Mouse (Mus musculus): ENCODE data around the gene Zc3h4. TPM values are rescaled to one million over a fixed set of nuclear protein-coding genes. Genes with fewer than 3 reads are reported as not detected.

The Zc3h4 gene
- polyA plus RNA-seq (2015; fragmentation: Nextera tagmentation; extraction: Ambion mirVana), result 7.0 and 7.2 TPM in 2 replicates

GRCm38 (mm10) chr7:16400689-16401611 lies at the start of gene Zc3h4:
Zc3h4 (plus strand) TSS chr7:16400910.
- Histone ChIP-seq H3K27me3 (ENCODE audit: control insufficient read depth, insufficient read depth, low read depth, low read length) (no peaks in the 10 kb centered on the region), H3K4me2 (ENCODE audit: low read depth, low read length) (peak within 1 kb of the TSS; percentile 84), H3K9ac (ENCODE audit: low read depth, low read length) (peak within 1 kb of the TSS; percentile 100), H3K27ac (ENCODE audit: low read length) (peak within 1 kb of the TSS; percentile 100), H3K9me3 (replicated peaks; ENCODE audit: control insufficient read depth, low read length) (no peaks in the 10 kb centered on the region), H3K4me1 (ENCODE audit: control insufficient read depth, low read depth, low read length) (peaks cover 35% of the 10 kb centered on the region), H3K4me3 (ENCODE audit: low read depth, low read length) (peak within 1 kb of the TSS; percentile 91), H3K36me3 (ENCODE audit: control insufficient read depth, insufficient read depth) (no peaks in the 10 kb centered on the region)
- peak; percentile 46 for ATAC-seq (ENCODE audit: low read depth)
- WGBS (ENCODE audit: insufficient replicate concordance), result under 1% methylated on average over 65 of the region's 85 CpGs

GRCm38 (mm10) chr7:16355854-16356594 lies 44.7 kb upstream of the Zc3h4 start:
- Histone ChIP-seq H3K4me3 (ENCODE audit: low read depth, low read length) (no peak overlapping the region), H3K4me2 (ENCODE audit: low read depth, low read length) (no peak overlapping the region), H3K27me3 (ENCODE audit: control insufficient read depth, insufficient read depth, low read depth, low read length) (no peaks in the 10 kb centered on the region), H3K36me3 (ENCODE audit: control insufficient read depth, insufficient read depth) (peaks cover 28% of the 10 kb centered on the region), H3K9ac (ENCODE audit: low read depth, low read length) (no peak overlapping the region), H3K4me1 (ENCODE audit: control insufficient read depth, low read depth, low read length) (no peaks in the 10 kb centered on the region), H3K9me3 (replicated peaks; ENCODE audit: control insufficient read depth, low read length) (no peaks in the 10 kb centered on the region), H3K27ac (ENCODE audit: low read length) (no peak overlapping the region)
- WGBS (ENCODE audit: insufficient replicate concordance), result 87% methylated on average over 3 of the region's 3 CpGs
- no peak for ATAC-seq (ENCODE audit: low read depth)

- 86% methylated on average over 3 of the region's 3 CpGs for WGBS (ENCODE audit: insufficient replicate concordance)
- H3K4me3 ChIP-seq (ENCODE audit: low read depth, low read length), result no peak overlapping the region
- H3K4me1 ChIP-seq (ENCODE audit: control insufficient read depth, low read depth, low read length), result peaks cover 2% of the 10 kb centered on the region; the same call in 1 of the 2 replicates
- H3K36me3 ChIP-seq (ENCODE audit: control insufficient read depth, insufficient read depth), result peaks cover 26% of the 10 kb centered on the region
- H3K27ac ChIP-seq (ENCODE audit: low read length), result no peak overlapping the region
- H3K9me3 ChIP-seq (replicated peaks; ENCODE audit: control insufficient read depth, low read length), result no peaks in the 10 kb centered on the region
- no peaks in the 10 kb centered on the region for H3K27me3 ChIP-seq (ENCODE audit: control insufficient read depth, insufficient read depth, low read depth, low read length)
- H3K9ac ChIP-seq (ENCODE audit: low read depth, low read length), result no peak overlapping the region
- no peak overlapping the region for H3K4me2 ChIP-seq (ENCODE audit: low read depth, low read length)
- no peak for ATAC-seq (ENCODE audit: low read depth)
These were observed 43.1 kb upstream of the Zc3h4 start for GRCm38 (mm10) chr7:16357602-16358001.

GRCm38 (mm10) chr7:16364319-16364718 lies 36.4 kb upstream of the Zc3h4 start:
- H3K4me3 ChIP-seq (ENCODE audit: low read depth, low read length), result no peak overlapping the region
- peaks cover 35% of the 10 kb centered on the region for H3K36me3 ChIP-seq (ENCODE audit: control insufficient read depth, insufficient read depth)
- WGBS (ENCODE audit: insufficient replicate concordance), result 76% methylated on average over 1 of the region's 1 CpGs
- no peaks in the 10 kb centered on the region for H3K9me3 ChIP-seq (replicated peaks; ENCODE audit: control insufficient read depth, low read length)
- H3K27me3 ChIP-seq (ENCODE audit: control insufficient read depth, insufficient read depth, low read depth, low read length), result no peaks in the 10 kb centered on the region
- H3K4me2 ChIP-seq (ENCODE audit: low read depth, low read length), result no peak overlapping the region
- ATAC-seq (ENCODE audit: low read depth), result peak; percentile 53; the same call in 1 of the 2 replicates
- H3K27ac ChIP-seq (ENCODE audit: low read length), result peak overlapping the region; percentile 65
- peaks cover 10% of the 10 kb centered on the region for H3K4me1 ChIP-seq (ENCODE audit: control insufficient read depth, low read depth, low read length)
- no peak overlapping the region for H3K9ac ChIP-seq (ENCODE audit: low read depth, low read length)

GRCm38 (mm10) chr7:16364901-16365500 lies 35.7 kb upstream of the Zc3h4 start:
- Histone ChIP-seq H3K9me3 (replicated peaks; ENCODE audit: control insufficient read depth, low read length) (no peaks in the 10 kb centered on the region), H3K27me3 (ENCODE audit: control insufficient read depth, insufficient read depth, low read depth, low read length) (no peaks in the 10 kb centered on the region), H3K36me3 (ENCODE audit: control insufficient read depth, insufficient read depth) (peaks cover 35% of the 10 kb centered on the region), H3K4me3 (ENCODE audit: low read depth, low read length) (no peak overlapping the region), H3K27ac (ENCODE audit: low read length) (peak overlapping the region; percentile 65), H3K4me1 (ENCODE audit: control insufficient read depth, low read depth, low read length) (peaks cover 10% of the 10 kb centered on the region), H3K4me2 (ENCODE audit: low read depth, low read length) (no peak overlapping the region), H3K9ac (ENCODE audit: low read depth, low read length) (no peak overlapping the region)
- no peak for ATAC-seq (ENCODE audit: low read depth)
- 82% methylated on average over 4 of the region's 4 CpGs for WGBS (ENCODE audit: insufficient replicate concordance)

- no peak for ATAC-seq (ENCODE audit: low read depth)
- H3K36me3 ChIP-seq (ENCODE audit: control insufficient read depth, insufficient read depth), result peaks cover 38% of the 10 kb centered on the region
- H3K9ac ChIP-seq (ENCODE audit: low read depth, low read length), result no peak overlapping the region
- peaks cover 13% of the 10 kb centered on the region for H3K4me1 ChIP-seq (ENCODE audit: control insufficient read depth, low read depth, low read length)
- WGBS (ENCODE audit: insufficient replicate concordance), result 81% methylated on average over 10 of the region's 10 CpGs
- no peak overlapping the region for H3K27ac ChIP-seq (ENCODE audit: low read length)
- H3K4me2 ChIP-seq (ENCODE audit: low read depth, low read length), result no peak overlapping the region
- no peak overlapping the region for H3K4me3 ChIP-seq (ENCODE audit: low read depth, low read length)
- H3K27me3 ChIP-seq (ENCODE audit: control insufficient read depth, insufficient read depth, low read depth, low read length), result no peaks in the 10 kb centered on the region
- H3K9me3 ChIP-seq (replicated peaks; ENCODE audit: control insufficient read depth, low read length), result no peaks in the 10 kb centered on the region
These were observed 34.5 kb upstream of the Zc3h4 start for GRCm38 (mm10) chr7:16366133-16366646.

GRCm38 (mm10) chr7:16366669-16367068 lies 34.0 kb upstream of the Zc3h4 start:
- Histone ChIP-seq H3K36me3 (ENCODE audit: control insufficient read depth, insufficient read depth) (peaks cover 36% of the 10 kb centered on the region), H3K9me3 (replicated peaks; ENCODE audit: control insufficient read depth, low read length) (no peaks in the 10 kb centered on the region), H3K27ac (ENCODE audit: low read length) (no peak overlapping the region), H3K4me2 (ENCODE audit: low read depth, low read length) (no peak overlapping the region), H3K27me3 (ENCODE audit: control insufficient read depth, insufficient read depth, low read depth, low read length) (no peaks in the 10 kb centered on the region), H3K4me1 (ENCODE audit: control insufficient read depth, low read depth, low read length) (peaks cover 13% of the 10 kb centered on the region), H3K9ac (ENCODE audit: low read depth, low read length) (no peak overlapping the region), H3K4me3 (ENCODE audit: low read depth, low read length) (no peak overlapping the region)
- WGBS (ENCODE audit: insufficient replicate concordance), result 73% methylated on average over 4 of the region's 4 CpGs
- ATAC-seq (ENCODE audit: low read depth), result no peak

- H3K27me3 ChIP-seq (ENCODE audit: control insufficient read depth, insufficient read depth, low read depth, low read length), result no peaks in the 10 kb centered on the region
- no peak overlapping the region for H3K9ac ChIP-seq (ENCODE audit: low read depth, low read length)
- ATAC-seq (ENCODE audit: low read depth), result no peak
- peaks cover 11% of the 10 kb centered on the region for H3K4me1 ChIP-seq (ENCODE audit: control insufficient read depth, low read depth, low read length)
- 77% methylated on average over 2 of the region's 2 CpGs for WGBS (ENCODE audit: insufficient replicate concordance)
- H3K9me3 ChIP-seq (replicated peaks; ENCODE audit: control insufficient read depth, low read length), result no peaks in the 10 kb centered on the region
- peaks cover 28% of the 10 kb centered on the region for H3K36me3 ChIP-seq (ENCODE audit: control insufficient read depth, insufficient read depth)
- H3K4me3 ChIP-seq (ENCODE audit: low read depth, low read length), result no peak overlapping the region
- no peak overlapping the region for H3K27ac ChIP-seq (ENCODE audit: low read length)
- H3K4me2 ChIP-seq (ENCODE audit: low read depth, low read length), result no peak overlapping the region
These were observed 31.9 kb upstream of the Zc3h4 start for GRCm38 (mm10) chr7:16368835-16369234.
